Mouse (Mus musculus) natural killer cell, adult 2 months (primary cell): ENCODE measurements around the gene Mmd.
"Not testable (repeated sequence)": the region's sequence is repeated elsewhere in the genome, so short reads cannot be mapped to it uniquely, and the experiment has no call there.

Experiments
- DNase-seq, 2 experiments: peaks; one replicate each; pipeline ENCODE4 v3.0.0; 2022; ENCODE audit warnings: low spot score in 2 of 2

Gene Mmd

DNA sequence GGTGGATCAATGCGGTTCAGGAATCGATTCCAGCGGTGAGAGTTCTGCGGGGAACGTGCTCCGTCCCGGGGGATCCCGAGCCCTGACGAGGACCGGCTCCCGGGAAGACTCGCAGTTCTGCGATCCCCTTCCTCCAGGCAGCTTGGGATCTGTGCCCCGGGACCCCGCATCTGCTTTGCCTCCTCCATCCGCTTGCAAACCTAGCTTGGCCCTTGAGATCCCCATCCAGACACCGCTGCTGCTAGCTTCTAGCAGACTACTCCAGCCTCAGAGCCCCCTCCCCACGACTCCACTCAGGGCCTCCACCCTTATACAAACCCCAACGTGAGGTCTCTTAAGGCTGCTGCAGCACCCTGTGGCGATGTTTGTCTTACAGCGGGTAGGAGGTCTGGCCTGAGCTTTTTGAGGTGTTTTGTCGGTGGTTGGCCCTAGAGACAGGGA lies 465 bp downstream of the Mmd start:
- DNase-seq = no peak

DNA sequence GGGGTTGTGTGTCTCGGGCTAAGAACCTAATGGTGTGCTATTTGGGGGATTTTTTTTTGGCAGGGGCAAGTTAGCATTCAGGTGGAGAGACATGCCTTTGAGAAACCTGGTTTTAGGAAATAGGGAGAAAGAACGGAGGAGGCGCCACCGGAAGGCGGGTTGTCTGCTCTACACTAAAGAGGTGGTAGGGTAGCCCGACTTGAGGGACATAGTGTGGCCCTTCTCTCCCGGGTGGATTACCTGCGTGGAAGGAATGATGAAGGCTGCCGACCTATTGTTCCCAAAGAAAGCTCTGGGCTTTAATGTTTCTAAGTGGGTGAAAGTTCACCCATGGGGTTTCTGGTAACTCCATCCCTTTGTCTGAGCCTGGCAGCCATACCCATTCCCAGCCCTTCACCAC lies 933 bp downstream of the Mmd start:
- DNase-seq = no peak

DNA sequence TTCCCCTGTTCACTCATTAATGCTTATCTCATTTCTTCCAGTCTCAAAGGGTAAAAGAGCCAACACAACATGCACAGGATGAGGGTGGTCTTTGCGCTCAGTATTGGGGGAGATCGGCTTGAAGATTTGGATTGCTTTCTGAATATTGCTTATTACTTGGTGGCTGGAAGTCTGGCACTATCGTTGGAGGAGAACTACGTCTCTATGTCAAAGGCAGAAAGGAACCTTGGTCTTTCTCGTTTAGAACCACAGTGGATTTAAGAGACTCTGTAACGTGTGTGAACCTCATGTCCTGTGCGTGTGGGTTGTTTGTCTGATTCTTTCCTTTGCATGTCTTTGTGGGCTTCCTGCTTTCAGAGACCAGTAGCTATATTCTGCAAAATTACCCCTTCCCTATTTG lies 1.5 kb downstream of the Mmd start:
- DNase-seq = no peak

DNA sequence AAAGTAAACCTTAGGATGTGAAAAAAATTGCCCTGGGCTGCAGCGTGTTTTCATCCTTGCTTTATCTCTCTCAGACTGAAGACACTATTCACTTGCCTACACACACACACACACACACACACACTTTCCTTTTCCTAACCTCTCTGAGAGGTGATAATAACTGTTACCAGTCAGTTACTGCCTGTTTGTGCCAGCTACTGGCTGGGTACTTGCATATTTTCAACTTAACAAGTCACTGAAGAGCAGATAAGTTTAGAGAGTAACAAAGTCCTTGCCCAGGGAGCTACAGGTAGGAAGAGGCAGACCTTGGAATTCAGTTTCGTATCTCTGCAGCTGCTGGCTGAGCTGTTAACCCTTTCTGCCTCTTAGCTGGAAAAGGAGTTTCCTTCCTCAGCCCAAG lies 2.7 kb downstream of the Mmd start:
- DNase-seq = no peak

DNA sequence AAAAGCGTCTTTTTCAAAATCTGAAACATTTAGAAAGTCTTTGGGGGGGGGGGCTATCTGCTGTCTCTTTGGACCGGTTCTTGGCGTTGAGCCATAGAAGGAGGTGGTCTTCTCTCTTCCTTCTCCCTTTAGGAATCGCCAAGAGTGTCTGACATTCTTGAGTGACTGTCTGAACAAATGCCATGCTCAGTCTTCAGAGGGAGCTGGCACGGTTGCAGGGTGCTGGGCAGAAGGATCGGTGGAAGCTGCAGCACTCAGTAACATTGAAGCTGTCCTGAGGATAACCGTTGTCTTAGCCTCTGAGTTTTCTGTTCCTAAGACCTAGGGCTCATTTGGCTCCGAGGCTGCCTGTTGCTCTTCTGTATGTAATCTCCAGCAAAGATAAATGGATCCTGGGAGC lies 3.1 kb downstream of the Mmd start:
- no peak for DNase-seq

DNA sequence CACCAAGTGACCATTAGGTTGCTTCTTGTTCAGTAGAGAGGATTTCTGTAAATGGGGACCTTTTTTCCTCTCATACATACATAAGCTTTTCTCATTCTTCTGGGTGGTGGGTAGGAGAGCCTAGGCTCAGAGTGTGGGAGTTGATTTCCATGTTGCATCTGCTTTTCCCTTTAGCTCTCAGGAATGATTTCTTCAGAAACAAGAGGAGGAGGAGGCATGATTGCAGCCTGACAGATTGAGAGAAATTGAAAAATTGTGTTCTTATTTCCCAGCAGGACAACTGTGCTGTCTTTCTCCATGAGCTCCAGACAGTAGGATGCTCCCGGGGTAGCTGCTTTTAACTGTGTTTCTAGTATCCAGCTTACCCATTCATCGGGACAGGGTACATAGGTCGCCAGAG lies 5.3 kb downstream of the Mmd start:
- DNase-seq = no peak

DNA sequence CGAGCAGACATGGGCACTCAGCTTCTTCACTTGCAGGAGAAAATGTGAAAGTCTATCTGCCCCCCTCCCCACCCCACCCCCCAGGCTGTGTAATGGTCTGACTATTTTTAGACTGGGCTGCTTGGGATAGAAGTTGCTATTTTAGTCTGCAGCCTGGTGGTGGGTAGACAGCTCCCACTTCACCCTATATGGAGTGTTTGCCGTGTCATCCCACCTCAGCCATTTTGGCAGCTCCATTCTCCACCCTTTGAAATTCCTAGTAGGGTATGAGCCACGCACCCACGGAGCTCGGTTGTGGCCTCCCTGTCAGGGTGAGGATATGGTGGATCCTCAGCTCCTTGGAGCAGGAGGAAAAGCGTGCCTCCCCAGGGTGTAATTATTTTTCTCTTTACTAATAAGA lies 6.4 kb downstream of the Mmd start:
- no peak for DNase-seq

DNA sequence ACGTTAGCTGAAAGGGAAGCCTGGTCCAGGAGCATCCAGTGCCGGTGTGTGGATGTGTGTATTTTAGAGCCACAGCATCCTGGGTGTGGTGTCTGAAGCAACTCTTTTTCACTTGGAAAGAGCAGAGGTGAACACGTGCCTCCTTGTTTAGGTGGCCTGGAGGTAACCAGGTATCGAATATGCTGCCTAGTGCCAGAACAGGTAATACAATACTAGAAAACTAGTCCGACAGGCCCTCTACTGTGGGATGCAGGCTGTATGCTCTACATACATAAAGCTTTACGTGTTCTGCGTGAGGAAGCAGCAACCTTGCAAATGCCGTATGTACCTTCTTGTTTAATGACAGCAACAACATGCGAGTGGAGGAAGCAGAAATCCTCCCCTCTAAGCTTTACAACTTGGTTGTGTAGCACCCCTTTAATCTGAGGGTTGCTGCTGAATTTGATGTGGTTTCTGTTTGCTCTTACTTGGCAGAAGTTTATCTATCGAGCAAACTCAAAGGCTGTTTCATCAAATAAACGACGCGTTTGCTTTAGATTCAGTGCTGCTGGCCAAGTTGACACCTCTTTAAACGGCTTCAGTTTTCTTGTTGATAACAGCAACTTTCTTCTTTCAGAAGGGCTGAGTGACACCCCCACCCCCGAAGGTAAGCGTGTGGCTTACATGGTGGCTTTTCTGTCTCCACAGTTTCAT lies 7.7 kb downstream of the Mmd start:
- DNase-seq = peak; percentile 34 to 57

DNA sequence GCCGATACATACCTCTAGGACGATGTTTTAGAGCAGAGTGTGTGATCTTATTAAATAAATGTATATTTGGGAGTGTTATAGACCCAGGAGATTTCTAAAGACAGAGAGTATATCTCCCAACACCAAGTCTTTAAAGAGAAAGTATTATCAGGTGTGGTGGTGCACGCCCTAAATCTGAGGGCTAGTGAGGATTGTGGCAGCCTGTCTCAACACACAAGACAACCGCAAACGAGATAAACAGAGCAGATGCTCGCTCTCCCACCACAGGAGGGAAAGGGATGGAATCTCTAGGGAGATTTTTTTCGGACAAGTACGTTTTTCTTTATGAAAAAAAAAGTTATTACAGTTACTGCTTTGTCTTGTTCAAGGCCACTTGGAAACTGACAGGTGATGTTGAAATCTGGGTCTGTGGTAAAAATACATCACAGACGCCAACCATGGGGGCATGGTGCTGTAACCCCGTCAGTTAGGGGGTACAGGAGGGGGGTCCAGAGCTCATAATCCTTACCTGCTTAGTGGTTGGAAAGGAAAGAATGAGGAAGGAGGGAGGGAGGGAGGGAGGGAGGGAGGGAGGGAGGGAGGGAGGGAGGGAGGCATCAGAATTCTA lies 9.2 kb downstream of the Mmd start:
- no peak for DNase-seq

DNA sequence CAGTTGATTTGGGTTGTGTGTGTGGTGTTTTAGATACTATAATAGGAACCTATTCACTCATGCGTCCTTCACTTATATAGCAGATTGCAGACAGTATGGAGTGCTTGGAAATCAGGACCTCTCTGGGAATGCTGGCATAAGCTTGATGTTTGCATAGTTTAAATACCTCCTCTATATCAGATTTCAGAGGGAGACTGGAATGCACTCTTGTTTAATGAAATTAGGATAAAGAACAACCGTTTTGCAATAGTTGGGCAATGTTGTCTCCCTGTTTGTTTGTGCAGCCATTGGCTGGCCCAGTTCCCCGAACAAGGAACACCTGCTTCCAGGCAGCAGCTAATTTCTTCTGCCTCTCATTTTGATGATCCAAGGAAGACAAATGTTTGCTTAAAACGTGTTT lies 9.8 kb downstream of the Mmd start:
- no peak for DNase-seq

DNA sequence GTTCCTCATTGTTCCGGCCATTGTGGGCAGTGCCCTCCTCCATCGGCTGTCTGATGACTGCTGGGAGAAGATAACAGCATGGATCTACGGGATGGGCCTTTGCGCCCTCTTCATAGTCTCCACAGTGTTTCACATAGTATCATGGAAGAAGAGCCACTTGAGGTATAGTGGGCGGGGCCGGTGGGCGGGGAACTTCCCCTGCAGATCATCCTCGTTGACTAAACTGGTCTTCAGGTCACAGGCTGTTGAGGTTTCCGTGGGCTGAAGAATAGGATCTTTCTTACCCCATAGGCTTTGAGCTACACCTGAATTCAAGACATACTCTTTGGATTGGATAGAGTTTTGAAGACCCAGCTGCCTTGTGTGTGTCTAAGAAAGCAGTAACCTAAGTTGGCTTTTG lies 10.6 kb downstream of the Mmd start:
- DNase-seq = no peak

DNA sequence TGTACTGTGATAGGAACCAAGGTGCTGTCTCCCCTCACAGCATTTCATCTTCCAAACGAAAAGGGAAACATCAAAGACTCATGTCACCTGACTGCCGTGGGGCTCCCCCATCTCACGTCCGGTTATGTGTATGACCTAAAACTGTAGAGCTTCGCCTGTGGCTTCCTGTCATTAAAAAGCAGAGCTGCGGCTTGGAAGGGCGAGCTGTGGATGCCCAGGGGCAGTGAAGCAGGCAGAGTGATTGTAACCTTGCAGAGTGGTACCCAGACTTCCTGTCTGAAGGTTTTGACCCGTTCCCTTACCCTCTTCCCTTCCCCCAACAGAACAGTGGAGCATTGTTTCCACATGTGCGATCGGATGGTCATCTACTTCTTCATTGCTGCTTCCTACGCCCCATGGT lies 14.9 kb downstream of the Mmd start:
- peak; percentile 82 to 85 for DNase-seq

DNA sequence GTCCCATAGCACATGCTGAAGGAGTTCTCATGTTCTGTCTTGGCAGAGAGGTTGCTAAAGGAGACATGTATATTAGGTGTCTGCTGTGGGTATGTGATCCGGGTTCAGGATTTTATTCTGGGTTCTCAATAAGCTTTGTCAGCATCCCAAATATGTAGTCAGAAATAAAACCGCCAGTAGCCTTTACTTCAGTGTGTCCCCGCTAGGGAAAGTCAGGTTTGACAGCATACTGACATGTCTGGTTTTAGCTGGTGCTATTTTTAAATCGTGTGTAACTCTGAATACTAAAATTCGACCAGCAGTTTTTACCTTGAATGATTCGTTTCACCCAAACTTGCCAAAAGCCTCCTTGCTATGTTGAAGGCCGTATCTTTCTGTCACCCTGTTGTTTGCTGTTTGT lies 16.3 kb downstream of the Mmd start:
- DNase-seq = no peak

DNA sequence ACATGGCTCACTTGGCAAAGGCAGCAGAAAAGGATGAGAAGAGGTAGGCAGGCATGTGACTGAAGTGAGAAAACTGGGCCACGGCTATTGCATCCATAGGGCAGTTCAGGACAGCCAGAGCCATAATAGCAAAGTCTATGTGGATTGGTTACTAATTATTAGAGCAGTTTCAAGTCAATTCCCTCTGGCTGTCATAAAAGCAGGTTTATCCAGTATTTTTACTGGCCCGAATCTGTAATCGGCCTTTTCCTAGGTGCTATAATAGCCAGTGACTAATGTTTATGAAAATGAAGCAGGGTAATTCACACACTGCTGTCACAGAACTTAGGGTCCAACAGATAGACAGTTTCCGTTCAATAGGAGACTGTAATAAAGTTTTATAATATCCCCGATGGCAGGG lies 19.7 kb downstream of the Mmd start:
- DNase-seq = no peak

DNA sequence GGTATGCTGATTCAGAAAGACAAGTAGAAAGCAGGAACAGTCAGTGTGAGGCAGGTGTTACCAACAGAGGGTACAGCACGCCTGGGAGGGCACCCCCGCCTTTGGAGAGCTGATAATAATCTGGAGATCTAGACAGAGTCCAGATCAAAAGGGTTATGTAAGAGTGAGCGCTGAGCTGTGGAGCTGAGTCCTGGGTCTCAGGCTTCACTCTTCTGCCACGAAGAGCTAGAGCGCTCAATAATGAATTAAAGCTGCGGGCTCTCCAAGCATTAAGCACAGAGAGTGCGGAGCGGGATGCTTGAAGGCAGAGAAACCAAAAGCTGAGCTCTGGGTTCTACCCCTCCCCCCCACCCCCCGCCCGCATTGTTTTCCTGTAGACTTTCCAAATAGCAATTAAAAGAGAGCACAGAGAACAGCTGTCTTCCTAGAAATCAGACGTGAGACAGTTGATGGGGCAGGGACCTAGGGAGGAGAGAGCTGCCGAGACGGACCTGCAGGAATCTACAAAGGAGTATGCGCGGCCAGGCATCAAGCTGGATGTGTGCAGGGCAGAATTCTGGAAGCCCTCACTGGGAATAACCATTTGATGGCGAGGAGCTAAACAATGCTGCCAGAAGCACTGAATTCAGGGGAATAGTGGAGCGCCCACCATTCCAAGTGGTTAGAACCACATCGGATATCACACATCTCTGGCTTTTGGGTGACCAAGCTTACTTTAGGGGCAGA lies 20.3 kb downstream of the Mmd start:
- DNase-seq = no peak

DNA sequence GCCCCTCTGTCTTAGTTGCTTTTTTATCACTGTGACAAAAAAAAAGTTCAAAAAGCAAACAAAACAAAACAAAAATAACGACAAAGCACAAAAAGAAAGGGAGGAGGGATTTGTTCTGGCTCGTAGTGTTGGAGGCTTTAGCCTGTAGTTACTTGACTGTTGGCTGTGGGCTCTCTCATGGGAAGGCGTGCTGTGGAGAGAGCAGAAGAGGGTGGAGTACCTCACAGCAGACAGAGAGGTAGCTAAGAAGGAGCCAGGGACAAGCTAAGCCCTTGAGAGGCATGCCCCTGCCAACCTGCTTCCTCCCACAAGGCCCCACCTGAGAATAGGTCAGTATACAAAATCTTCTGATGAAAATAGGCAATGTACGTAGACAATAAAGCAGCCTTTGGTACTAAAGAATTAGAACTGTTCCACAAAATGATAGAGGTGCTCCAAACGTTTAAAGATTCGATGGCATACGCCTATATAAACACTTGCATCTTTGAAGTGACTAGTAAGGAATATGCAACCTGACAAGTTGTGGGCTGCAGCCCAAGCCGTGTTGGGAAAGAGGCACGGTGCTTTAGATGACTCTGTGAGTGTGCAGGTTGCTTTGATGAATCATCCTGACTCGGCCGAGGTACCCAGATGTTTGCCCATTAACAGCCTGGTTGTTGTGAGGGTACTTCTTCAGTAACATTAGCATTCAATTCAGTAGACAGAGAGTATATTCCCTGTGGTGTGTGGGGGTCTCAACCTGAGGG lies 21.0 kb downstream of the Mmd start:
- no peak for DNase-seq

DNA sequence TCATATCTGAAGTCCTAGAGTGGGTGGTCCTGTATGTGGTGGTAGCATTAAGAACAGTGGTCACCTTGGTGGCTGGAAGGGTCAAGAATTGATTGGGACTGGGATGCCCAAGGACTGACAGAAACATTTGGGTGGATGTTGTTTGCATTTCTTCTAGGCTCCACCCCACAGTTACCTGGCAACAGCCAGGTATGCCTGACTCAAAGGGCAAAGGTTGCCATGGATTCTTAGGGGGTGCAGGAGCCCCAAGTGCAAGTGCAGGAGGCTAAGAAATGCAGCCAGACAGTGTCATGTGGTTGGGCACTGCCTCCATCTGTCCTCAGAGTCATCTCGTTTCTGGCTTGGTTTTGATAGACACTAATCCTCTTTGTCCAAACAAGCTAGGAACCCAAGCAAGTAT lies 24.9 kb downstream of the Mmd start:
- no peak for DNase-seq

DNA sequence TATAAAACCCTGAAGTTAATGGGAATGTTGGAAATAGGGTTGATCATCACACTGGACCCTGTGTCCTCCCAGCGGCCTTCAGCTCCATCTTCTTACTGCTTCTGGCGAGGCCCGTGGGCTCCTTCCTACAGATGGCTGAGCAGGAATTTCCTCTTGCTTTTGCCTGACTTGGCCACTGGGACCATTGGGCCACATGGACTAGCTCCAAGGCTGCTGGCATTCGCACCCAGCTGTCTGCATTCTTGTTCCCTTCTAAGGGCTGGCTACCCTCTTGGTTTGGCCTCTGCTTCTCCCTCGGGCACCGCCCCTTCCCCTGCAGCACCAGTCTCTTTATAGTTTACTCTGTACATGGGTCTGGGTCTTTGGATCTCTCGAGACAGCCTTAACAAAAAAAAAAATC lies 26.4 kb downstream of the Mmd start:
- no peak for DNase-seq

DNA sequence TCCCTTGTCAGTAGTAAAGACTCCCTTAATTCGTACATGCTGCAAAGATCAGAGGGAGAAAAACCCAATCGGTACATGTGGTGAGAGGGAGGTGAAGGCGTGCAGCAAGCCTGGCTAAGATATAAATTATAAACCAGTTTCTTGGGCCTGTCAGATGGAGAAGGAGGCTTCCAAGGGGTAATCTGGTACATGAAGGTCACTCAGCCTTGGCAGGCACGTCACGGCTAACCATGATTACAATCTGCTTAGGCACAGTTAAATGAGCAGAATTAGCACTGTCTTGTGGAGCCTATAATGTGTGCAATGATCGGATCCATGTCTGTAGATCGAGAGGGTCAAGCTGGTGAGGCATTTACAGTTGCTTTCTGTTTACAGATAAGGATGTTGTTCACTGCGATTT lies 26.9 kb downstream of the Mmd start:
- no peak for DNase-seq

DNA sequence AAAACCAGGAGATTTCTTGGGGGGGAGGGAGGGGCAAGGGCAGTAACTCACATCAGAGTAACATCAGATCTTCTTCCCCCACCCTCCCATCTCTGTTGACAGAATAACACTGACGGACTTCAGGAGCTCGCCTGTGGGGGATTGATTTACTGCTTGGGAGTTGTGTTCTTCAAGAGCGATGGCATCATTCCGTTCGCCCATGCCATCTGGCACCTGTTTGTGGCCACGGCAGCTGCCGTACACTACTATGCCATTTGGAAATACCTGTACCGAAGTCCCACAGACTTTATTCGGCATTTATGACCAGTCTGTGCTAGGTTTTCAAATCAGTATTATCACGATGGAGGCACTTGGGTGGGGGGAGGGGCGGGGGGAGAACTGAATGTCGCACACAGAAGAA lies 27.3 kb downstream of the Mmd start:
- DNase-seq = no peak

DNA sequence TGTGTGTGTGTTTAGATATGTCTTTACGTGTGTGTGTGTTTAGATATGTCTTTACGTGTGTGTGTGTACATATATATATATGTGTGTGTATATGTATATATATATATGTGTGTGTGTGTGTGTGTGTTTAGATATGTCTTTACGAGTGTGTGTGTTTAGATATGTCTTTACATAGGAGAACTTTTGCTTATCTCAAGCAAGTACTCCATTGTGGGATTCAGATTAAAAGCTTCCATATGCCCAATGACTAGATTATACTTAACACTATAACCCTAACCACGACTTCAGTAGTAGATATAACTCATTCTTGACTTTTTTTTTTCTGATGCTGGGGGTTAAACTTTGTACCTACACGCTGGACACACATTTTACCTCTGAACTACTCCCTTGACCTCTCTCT lies 30.8 kb downstream of the Mmd start:
- no peak for DNase-seq

DNA sequence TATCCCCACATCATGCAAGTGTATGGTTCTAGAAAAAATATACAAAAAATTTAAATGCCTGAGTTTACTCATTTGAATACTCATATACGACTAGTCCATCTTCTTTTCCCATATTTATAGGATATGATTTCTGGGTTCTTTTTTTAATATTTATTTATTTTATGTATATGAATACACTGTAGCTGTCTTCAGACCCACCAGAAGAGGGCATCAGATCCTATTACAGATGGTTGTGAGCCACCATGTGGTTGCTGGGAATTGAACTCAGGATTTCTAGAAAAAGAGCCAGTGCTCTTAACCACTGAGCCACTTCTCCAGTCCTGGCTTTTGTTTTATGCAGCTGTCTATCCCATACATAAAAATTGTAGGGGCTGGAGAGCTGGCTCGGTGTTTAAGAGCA lies 32.7 kb downstream of the Mmd start:
- DNase-seq = not testable (repeated sequence)

DNA sequence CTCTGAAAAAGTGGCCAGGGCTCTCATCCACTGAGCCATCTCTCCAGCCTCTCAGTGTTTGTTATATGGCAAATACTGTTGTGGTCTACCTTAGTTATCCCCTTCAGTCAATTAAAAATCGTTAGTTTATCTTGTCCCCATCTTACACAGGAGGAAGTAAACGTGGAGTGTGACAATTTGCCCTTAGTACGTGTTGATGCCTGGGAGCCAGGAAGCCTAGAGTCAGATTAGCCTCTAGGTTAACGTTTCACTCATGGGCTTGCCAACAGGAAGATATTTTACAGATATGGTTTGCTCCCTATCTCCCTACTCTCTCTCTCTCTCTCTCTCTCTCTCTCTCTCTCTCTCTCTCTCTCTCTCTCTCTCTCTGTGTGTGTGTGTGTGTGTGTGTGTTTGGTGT lies 33.9 kb downstream of the Mmd start:
- no peak for DNase-seq
